Mouse (Mus musculus) right cerebral cortex, adult 2 months (tissue): ENCODE measurements around the gene Gm10282.

Experiments used
- DNase-seq, 2 experiments: peaks; one replicate each; pipeline ENCODE4 v3.0.0; 2021 to 2022; ENCODE audit warnings: low spot score in 2 of 2

Gene Gm10282

DNA sequence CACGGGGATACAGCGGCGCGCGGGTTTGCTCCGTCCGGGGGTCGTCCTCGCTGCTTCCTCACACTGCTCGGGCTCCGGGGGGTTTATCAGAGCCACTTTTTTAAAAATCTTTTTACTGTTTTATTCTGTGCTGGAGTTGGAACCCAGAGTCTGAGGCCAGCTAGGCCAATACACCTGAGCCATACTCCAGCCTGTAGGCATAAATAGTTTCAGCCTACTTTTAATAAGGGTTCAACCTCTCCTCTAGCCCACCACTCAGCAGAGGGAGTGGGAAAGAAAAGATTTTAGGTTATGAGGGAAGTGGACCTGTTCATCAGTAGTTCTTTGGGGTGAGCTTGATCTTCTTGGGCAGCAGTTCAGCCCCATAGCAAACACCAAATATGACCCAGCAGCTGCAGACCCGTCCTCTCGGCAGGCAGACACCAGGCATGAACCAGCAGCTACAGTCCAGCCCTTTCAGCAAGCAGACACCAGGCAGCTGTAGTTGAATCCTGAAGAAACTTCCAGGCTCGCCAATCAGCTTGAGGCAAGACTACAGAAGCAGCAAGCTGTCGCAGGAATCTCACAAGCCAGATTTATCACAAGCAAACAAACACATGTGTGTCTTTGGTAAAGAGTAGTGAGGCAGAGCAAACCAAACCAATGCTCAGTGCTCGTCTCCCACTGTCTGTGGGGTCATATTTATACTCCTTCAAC, at the start of gene Gm10282:
Gm10282 (minus strand) TSS at position 51 of the 696 bp plus-strand sequence.
- DNase-seq, result no peak

DNA sequence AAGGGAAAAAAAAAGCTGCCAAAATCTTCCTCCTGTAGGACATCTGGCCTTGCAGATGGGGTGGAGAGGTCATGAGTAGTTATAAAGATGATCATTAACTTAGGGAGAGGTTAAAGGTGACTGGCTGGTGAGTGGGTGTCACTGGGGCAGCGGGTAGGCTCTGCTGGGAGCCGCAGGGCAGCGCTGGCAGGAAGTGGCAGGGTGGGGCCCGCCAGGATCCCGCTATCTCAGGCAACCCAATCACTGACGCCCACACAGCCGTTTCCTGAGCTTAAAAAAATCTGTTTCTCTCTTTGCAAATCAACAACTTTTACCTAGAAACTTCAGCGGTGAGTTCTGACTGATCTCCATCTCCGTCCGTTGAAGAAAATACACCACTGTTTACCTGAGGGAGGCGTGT, 49.2 kb upstream of the Gm10282 start:
- DNase-seq, result peak in 1 of 2 experiments; percentile 49

DNA sequence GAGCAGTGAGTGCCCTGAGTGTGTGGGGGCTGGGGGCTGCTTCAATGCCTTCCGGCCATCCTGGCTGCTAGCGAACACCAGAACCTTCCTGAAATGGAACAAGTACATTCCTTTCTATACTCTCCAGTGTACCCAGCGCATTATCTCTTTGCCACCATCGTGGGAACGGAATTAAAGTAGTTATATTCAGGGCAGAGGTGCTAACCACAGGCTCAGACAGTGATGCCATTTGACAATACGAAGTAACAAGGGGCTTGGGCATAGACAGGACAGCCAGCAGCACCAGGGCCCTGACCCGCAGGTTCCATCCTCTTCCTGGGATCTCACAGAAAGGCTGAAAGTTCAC, 48.6 kb upstream of the Gm10282 start:
- no peak for DNase-seq

DNA sequence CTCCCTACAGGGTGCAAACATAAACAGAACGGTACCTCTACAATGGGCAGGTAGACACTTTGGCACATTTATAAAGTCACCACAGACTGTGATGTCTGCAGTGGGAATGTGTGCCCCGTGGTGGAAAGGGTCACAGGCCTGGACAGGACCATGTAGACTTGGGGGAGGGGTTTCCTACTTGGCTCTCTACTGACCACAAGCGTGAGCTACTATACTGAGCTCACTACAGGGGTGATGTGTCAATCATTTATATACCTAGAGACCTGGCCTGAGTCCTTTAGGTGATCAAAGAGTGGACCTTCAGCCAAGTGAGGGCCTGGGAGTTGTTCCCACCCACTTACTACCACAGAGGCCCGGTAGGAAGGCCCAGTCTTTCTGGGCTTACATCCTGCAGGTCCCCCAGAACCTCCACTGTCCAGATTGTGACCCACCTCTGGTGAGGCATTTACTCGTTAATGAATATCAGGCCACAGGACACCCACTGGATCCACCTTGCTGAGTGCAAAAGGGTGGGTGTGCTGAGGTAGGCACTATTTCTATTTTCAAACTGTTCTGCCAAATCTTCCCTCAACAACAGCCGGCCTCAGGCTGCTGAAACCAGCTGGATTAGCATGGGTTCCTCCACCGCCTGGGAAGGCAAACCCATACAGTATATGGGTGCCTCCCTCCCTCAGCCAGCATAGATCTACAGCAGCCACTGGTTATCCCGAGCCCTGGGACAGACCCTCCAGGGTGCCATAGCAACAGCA, 48.1 kb upstream of the Gm10282 start:
- no peak for DNase-seq

DNA sequence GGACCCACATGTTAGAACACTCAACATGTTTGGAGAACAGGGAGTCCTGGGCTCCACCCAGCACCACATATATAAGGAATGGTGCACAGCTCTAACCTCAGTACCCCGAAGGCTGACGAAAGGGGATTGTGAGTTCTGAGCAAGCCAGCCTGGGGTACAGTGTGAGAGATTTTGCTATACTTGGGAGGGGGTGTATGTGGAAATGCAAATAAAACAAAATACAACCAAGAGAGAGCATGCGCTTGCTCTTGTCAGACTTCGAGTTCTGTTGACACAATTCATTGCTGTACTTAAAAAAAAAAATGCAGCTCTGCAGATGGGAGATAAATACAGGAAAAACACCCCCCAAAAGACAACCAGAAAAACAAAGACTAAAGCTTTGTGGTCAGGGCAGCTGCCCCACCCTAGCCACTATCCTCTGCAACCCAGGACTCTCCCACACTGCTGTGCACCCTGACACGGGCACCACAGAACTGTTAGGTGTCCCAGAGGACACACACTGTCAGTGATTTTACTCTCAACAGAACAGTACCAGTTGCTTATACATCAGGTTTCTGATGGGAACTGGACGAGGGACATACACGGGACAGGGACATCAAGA, 46.4 kb upstream of the Gm10282 start:
- no peak for DNase-seq

DNA sequence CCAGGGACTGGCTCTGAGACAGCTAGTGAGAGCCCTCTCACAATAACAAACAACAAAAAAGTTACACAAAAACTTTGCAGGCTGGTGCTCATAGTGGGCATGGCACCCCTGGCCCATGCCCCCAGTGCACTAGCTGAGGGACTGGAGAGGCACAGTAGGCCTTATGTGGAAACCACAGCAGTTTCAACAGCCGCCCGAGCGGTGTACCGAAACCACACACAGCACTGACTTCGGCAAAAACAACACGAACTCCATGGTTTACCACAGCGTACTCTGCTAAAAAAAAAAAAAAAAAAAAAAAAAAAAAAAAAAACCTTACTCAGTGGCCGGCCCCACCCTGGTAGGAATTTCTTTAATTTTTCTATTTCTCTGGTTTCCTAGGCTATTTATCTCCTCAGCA, 45.7 kb upstream of the Gm10282 start:
- no peak for DNase-seq

DNA sequence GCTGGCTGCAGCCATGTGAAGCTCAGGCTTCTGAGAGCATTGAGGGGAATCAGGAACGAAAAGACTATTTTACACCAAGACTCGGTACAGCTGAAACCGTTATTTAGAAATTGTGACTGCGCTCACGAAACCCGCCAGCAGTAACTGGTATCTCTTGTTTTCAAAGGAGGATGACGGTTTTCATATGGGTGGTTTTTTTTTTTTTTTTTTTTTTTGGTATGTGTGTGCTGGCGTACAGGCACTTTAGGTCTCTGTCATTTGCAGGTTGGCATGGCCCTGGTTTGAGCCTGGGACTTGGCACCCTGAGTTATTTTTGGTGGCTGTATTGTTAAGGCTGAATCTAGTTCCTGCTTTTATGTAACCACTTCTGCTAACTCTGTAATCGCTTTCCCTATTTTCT, 44.8 kb upstream of the Gm10282 start:
- DNase-seq, result no peak

DNA sequence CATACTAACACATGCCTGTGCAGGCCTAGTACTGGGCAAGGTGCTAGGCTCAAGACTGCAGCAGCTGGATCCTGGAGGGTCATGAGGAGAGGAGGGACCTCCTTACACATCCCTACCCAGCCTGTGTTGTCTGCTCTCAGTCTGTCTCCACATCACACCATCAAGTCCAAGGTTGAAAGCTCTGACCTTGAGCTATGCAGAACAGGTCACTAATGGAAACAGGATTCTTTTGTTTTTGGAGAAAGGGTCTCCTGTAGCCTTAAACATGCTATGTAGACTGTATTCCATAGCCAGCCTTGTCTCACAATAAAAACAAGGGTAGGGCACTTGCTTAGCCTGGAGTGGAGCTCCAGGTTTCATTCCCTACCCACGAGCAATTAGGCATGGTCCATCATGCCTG, 43.9 kb upstream of the Gm10282 start:
- DNase-seq, result no peak

DNA sequence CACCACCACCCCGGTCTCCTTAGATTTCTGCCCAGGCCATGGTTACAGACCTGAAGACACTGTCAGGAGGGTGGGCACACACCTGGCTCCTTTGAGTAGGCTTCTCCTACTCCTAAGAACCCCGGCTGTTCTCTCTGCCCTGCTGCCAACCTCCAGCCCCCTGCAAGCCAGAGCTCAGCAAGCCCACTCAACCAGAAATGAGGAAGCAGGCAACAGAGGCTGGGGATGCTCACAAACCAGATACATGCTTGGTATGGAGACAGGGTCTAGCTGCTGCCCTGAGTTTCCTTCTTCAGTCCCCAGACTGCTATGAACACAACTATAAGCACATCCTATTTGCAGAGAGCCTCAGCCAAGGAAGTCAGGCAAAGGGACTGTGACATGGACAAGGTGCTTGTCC, 43.1 kb upstream of the Gm10282 start:
- DNase-seq, result no peak

DNA sequence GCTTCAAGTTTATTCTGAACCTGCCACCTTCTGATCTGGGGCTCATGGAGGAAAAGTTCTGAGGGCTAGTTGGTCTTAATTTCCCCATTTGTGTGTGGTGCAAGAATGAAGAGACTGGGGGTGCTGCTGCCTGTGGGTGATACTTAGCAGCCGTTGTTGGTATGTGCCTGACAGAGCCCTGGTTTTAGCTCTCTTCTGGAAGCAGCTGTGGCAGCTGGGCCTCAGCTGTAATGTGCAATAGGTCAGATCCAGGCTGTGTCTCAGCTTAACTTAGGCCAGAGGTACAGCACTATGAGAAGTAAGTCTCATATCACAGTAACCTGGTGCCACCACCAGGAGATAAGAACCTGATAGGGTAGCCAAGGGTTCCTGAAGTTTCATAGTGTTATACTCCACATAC, 42.5 kb upstream of the Gm10282 start:
- no peak for DNase-seq

DNA sequence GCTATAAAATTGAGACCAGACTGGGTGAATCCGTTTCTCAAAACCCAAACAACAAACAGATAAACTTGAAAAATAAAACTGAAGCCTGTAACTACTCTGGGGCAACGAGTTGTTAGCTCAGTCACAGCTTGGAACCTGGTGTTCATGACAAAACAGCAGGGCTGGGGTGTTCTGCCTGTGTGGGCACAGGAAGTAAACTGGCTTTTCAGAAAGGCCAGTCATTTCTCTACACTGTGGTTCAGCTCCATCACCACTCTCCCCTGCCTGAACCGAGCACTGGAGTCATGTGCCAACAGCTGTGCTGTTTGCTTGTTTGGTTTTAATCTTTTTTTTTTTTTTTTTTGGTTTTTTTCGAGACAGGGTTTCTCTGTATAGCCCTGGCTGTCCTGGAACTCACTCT, 38.7 kb upstream of the Gm10282 start:
- DNase-seq, result no peak

DNA sequence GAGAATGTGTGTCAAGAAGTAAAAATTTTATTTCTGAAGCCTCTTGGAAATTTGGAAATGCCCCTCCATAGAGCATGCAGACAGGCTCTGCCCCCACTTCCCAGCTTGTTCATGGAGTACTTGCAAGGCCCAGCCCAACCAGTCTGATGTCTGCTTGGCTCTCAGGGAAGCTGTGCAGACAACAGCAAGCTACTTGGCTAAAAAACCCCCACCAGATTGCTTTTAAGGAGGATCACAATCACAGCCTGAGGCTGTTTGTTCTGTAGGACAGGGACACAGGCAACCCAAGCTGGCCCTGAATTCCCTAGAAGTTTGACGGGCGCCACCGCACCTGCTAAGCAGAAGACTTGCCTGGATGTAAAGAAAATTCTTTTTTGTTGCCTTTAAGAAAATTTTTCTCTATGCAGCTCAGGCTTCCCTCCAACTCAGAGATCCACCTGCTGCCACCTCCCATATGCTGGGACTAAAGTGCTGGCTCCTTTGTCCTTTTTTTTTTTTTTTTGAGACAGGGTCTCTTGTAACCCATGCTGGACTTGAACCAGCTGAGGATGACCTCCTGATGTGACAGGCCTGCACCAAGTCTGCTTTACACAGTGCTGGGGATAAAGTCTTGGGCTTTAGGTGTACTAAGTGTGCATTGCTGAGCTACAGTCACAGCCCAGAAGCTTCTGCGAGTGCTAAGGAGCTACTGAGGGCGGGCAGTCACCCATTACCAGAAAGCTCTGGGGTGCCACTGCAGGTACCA, 37.7 kb upstream of the Gm10282 start:
- no peak for DNase-seq

DNA sequence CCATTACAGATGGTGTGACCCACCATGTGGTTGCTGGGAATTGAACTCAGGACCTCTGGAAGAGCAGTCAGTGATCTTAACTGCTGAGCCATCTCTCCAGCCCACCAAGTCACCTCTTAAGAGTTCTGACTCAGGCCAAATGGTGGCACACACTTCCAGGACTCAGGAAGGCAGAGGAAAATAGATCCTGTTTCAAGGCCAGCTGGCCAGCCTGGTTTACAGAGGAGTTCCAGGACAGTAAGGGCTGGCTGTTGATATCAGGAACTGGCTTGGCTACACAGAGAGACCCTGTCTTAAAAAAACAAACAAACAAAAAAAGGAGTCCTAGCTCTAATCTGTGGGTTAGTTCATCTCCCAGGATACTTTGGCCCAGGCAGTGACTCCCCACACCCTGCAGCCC, 32.0 kb upstream of the Gm10282 start:
- no peak for DNase-seq

DNA sequence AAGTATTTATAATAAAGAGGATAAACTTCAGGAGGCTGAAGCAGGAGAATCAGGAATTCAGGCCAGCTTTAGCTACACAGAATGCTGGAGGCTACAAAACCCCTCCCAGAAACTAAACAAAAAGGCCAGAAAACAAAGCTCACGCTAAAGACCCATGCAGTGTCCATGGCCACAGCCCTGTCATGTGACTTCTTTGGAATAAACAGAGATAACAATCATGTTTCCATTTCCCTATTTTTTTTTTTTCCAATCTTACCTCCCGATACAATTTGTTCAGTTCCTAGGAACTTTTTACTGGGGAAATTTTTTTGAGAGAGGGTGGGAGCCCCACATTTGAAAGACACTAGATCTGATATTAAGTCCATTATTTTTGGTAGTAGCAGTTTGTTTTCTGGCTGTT, 31.2 kb upstream of the Gm10282 start:
- DNase-seq, result no peak

DNA sequence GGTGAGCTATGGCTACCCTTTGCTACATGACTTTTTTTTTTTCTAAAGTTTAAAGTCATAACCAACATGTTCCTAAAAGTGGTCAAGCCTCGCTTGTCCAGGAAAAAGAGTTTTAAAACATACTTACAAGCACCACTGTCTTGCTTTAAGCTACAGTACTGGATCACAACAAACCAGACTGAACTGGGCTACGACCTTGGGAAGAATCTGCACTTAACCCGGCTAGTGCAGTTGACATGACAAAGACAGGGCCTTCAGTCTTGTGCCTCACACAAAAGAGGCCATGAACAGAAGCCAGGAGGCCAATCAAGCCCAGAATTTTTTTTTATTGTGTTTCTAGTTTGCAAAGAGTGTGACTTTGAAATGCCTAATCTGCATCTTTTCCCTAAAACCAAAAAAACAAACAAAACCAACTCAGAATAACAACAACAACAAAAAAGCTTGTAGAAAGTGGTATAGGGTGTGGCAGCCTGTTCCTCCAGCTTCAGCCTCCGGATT, 29.1 kb upstream of the Gm10282 start:
- DNase-seq, result no peak

DNA sequence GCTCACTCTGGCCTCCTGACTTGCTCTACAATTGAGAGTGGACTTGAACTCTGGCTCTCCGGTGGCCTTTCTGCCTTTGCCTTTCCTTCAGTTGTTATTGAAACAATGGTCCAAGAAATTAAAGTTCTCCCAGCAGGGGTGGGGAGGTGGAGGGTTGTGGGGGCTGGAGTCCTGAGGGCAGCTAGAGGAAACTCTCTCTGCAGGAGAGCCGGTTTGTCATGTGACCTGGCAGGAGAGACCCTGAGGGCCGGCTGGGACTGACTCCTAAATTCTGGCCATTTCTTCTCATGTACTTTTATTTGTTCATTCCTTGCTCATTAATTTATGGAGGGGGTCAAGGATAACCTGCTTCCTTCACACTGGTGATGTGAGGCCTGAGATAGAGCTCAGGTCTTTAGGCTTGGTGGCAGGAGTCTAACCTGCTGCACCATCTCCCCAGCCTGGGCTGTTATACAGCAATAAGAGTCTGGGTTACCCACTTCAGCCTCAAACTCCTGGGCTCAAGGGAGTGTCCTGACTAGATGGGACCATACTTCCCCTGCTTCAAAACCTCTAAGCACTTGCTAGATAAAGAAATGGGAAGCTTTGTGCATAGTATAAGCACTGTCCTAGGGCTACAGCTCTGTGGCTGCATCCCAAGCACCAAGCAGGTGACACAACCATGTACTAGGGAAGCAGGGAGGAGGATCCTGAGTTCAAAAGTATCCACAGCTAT, 28.5 kb upstream of the Gm10282 start:
- no peak for DNase-seq

DNA sequence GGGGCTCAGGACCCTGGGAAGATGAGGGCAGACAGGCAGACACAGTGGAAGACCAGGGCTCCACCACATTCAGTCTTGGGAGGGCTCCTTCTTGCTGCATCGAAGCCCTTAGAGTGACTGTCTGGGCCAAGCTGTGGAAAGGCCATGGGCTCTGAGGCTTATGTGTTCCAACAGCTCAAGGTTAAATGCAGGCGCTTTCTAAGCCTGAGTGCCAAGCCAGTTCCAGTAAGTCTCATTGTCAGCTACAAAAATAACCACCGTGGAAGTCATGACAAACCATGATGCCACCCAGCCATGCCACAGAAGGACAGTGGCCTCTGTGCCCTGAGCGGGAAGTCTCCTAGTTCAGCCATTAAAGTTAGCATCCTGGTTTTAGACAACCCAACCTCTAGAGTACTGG, 26.6 kb upstream of the Gm10282 start:
- no peak for DNase-seq

DNA sequence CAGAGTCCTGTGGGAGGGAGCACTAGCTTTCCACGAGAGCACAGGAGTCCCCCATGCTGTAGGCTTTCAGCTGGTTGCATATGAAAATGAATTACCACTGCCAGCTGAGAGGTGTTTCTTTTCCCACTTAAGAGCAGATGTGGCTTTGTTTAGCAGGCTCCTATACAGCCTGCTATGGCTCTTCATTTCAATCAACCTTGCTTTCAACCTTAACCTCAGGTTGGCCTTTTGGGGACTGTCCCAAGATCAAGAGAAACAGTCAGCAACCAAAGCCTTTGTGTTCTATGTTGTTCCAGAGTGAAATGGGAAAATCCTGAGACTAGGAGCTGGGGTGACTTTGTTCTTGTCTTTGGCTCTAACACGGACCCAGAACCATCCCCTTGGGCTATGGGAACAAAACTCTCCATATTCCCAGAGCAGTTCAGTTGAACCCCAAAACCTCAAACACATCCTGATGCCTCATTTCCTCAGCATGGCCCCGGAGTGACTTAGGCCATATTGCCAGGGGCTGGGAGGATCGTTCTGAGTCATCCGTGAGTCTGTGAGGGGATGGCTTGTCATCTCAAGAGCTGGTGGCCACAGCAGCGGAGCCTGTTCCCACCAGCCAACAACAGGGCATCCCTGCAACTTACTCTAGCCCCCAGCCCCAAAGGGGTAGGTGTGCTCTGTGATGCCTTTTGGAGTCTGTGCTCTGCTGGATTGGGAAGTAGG, 25.9 kb upstream of the Gm10282 start:
- DNase-seq, result no peak

DNA sequence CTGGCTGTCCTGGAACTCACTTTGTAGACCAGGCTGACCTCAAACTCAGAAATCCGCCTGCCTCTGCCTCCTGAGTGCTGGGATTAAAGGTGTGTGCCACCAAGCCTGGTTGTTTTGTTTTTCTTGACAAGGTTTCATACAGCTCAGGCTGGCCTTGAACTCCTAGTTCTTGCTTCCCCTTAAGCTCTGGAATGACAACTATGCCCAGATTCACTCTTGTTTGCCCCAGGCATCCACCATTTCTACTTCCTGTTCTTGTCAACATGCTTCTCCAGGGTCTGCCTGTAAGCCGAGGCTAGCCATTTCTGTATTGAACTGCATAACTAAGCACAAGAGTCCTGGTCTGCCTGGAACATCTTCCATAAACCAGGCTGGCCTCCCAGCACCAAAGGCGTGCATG, 24.1 kb upstream of the Gm10282 start:
- no peak for DNase-seq

DNA sequence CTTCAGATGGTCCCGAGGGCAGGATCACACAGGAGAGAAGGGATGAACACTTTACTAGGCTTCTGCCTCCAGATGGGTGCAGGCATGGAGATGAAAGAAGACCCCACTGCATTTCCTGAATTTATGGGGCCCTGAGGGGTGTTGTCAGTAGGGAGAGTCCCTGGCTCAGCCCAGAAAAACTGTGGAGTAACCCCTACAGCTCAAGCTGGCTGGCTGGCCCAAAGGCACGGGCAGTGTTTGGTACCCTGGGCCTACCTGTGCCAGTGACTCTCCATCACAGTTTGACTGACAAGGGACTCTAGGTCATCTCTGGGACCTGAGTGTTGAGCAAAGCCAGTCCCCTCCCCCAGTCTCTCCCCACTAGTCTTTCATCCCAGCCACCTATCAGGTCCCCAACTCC, 19.6 kb upstream of the Gm10282 start:
- no peak for DNase-seq
